Mouse (Mus musculus) ES-Bruce4 (cell line): ENCODE data around the gene 4930519P11Rik. TPM values are rescaled to one million over a fixed set of nuclear protein-coding genes. Genes with fewer than 3 reads are reported as not detected.

Experiments
- H3K27ac ChIP-seq: 2 replicates; pipeline ENCODE4 v1.5.1; 2012; ENCODE audit warnings: low read length, inconsistent platforms; ENCODE audit not compliant: insufficient read depth
- H3K27me3 ChIP-seq: 2 replicates; pipeline ENCODE4 v1.6.1; 2012; ENCODE audit warnings: mild to moderate bottlenecking, low read length, inconsistent platforms; ENCODE audit not compliant: control insufficient read depth, poor library complexity, insufficient read depth, severe bottlenecking
- H3K36me3 ChIP-seq: 2 replicates; pipeline ENCODE4 v1.6.1; 2012; ENCODE audit warnings: inconsistent platforms, mild to moderate bottlenecking, low read length, moderate library complexity; ENCODE audit not compliant: control insufficient read depth, poor library complexity, insufficient read depth, severe bottlenecking
- H3K4me1 ChIP-seq: one replicate; pipeline ENCODE4 v1.8.1; 2011; ENCODE audit warnings: low read length; ENCODE audit not compliant: control insufficient read depth, insufficient read depth
- H3K4me3 ChIP-seq: 2 replicates; pipeline ENCODE4 v1.5.1; 2011; ENCODE audit warnings: low read depth, mild to moderate bottlenecking, low read length
- H3K9ac ChIP-seq: 2 replicates; pipeline ENCODE4 v1.6.1; 2012; ENCODE audit warnings: low read depth, mild to moderate bottlenecking, inconsistent platforms; ENCODE audit not compliant: poor library complexity, severe bottlenecking
- H3K9me3 ChIP-seq: replicated peaks from 2 replicates; pipeline ENCODE4 v1.6.1; 2012; ENCODE audit warnings: mild to moderate bottlenecking, low read length, inconsistent platforms; ENCODE audit not compliant: control insufficient read depth, poor library complexity, insufficient read depth, severe bottlenecking
- CTCF ChIP-seq: IDR thresholded peaks from one replicate; pipeline ENCODE4 v1.8.1; 2011; ENCODE audit warnings: low read depth, low read length
- EP300 ChIP-seq: IDR thresholded peaks from 2 replicates; pipeline ENCODE4 v1.6.1; 2011; ENCODE audit warnings: low read depth, low read length; ENCODE audit not compliant: insufficient read depth
- POLR2A ChIP-seq: IDR thresholded peaks from one replicate; pipeline ENCODE4 v1.8.1; 2011; ENCODE audit warnings: low read length; ENCODE audit not compliant: insufficient read depth
- polyA plus RNA-seq: library from polyadenylated mRNA; stranded (reverse); fragments of >200 nt; gene quantifications from 2 replicates; pipeline ENCODE4 v1.2.4, GENCODE M21; 2011; ENCODE audit warnings: low read depth; ENCODE audit not compliant: missing spikeins, insufficient read depth, insufficient read length

The 4930519P11Rik gene
- polyA plus RNA-seq, 1 experiment = not detected

DNA sequence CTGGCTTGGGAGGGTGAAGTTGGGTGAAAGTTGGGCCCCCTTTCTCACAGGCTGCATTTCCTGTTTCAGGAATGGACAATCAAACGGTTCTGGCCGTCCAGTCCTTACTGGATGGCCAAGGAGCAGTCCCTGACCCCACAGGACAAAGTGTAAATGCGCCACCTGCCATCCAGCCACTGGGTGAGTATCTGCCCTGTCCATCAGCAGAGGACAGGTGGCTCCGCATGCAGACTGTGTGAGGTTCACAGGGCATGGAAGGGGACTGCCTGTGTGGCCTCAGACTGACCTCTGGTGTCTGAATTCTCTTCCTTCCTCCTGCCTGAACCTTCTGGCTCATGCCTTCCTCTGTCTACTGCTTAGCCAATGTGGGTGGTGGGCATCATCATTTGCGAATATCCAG lies 8.4 kb upstream of the 4930519P11Rik start:
- Histone ChIP-seq H3K27ac (no peak overlapping the region), H3K9ac (no peak overlapping the region), H3K36me3 (no peaks in the 10 kb centered on the region), H3K4me3 (no peak overlapping the region), H3K9me3 (0 out of 2 replicates have a peak, but pooled peaks cover 3% of the 10 kb centered on the region), H3K27me3 (no peaks in the 10 kb centered on the region), H3K4me1 (no peaks in the 10 kb centered on the region)
- TF ChIP-seq CTCF (no peak), EP300 (no peak), POLR2A (no peak)

DNA sequence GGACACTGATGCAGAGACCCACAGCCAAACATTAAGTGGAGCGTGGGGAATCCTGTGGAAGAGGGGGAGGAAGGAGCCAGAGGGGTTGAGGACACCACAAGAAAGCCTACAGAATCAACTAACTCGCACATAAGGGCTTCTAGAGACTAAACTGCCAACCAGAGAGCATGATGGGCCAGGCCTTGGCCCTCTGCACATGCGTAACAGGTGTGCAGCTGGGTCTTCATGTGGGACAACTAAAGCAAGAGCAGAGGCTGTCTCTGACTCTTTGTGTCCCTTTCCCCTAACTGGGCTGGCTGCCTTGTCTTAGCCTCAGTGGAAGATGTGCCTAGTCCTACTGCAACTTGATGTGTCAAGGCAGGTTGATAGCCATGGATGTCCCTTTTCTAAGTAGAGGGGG lies 3.8 kb upstream of the 4930519P11Rik start:
- TF ChIP-seq CTCF (no peak), POLR2A (no peak), EP300 (no peak)
- no peaks in the 10 kb centered on the region for H3K36me3 ChIP-seq
- no peaks in the 10 kb centered on the region for H3K9me3 ChIP-seq
- no peaks in the 10 kb centered on the region for H3K27me3 ChIP-seq
- no peak overlapping the region for H3K9ac ChIP-seq
- H3K4me1 ChIP-seq = no peaks in the 10 kb centered on the region
- H3K27ac ChIP-seq = no peak overlapping the region
- H3K4me3 ChIP-seq = no peak overlapping the region

DNA sequence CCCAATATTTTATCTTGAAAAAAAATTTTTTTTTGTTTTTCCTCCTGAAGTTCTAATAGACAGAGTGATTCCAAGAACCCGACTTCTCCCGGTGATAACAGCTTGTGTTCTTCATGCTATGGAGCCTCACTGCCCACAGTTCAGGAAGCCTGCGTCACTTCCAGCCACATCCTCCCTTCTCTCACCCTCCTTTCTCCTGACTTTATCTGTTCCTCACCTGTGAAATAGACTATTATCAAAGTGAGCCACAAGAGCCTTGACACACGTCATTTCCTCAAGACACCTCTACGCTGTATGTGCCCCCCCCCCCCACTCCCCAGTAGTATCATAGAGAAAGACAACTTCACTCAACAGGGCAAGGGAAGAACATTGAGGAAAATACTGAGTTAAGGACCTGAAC lies 2.4 kb upstream of the 4930519P11Rik start:
- H3K36me3 ChIP-seq = no peaks in the 10 kb centered on the region

DNA sequence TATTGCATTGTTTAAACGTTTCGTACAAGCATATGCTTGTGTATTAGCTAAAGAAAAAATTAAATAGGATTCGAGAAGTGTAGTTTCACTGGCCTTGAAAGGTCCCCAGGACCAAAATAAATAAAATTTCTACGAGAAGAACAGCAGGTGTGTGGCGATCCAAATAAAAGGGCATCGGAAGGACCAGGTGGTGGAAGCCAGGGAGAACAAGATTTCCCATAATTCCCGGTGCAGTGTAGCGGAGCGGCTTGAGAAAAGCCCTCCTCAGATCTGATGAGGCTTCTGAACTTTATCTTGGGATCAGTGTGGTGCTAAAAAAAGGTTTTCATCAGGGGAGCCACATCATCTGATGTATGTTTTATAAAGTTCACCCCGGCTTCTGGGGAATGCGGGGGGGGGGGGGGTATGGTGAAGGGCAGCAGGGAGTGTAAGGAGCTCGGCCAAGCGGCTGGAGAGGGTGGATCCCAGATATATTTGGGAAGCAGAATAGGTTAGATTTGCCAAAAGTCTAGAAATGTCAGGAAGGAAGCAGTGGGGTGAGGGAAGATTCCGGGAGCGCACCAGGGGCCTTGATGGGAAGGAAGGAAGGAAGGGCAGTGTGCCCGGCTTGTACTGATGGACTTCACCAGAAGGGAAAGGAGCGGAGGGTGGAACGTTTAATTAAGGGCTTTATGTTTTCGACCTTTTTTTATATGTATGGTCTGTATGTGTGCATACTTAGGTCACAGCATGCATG lies 1.8 kb upstream of the 4930519P11Rik start:
- peak overlapping the region; percentile 18; the same call in 1 of the 2 replicates for H3K4me3 ChIP-seq
- H3K27ac ChIP-seq = no peak overlapping the region

More for the DNA sequence above, 2.4 kb upstream of the 4930519P11Rik start:
- Histone ChIP-seq H3K4me3 (no peak overlapping the region), H3K27me3 (no peaks in the 10 kb centered on the region), H3K4me1 (no peaks in the 10 kb centered on the region), H3K9me3 (no peaks in the 10 kb centered on the region), H3K27ac (no peak overlapping the region), H3K9ac (no peak overlapping the region)
- TF ChIP-seq POLR2A (no peak), EP300 (no peak), CTCF (no peak)

GRCm38 (mm10) chr2:154609050-154609767 lies 4.0 kb downstream of the 4930519P11Rik start:
- H3K9me3 ChIP-seq = no peaks in the 10 kb centered on the region
- H3K4me1 ChIP-seq = no peaks in the 10 kb centered on the region
- no peaks in the 10 kb centered on the region for H3K36me3 ChIP-seq
- TF ChIP-seq EP300 (no peak), POLR2A (no peak), CTCF (no peak)
- no peak overlapping the region for H3K27ac ChIP-seq
- H3K27me3 ChIP-seq = no peaks in the 10 kb centered on the region
- no peak overlapping the region for H3K9ac ChIP-seq
- no peak overlapping the region for H3K4me3 ChIP-seq

More for the DNA sequence above, 1.8 kb upstream of the 4930519P11Rik start:
- no peak for TF ChIP-seq CTCF
- TF ChIP-seq POLR2A = no peak
- TF ChIP-seq EP300 = no peak
- no peaks in the 10 kb centered on the region for H3K4me1 ChIP-seq
- peak overlapping the region; percentile 90 for H3K9ac ChIP-seq
- H3K36me3 ChIP-seq = no peaks in the 10 kb centered on the region
- H3K27me3 ChIP-seq = no peaks in the 10 kb centered on the region
- H3K9me3 ChIP-seq = no peaks in the 10 kb centered on the region

- Histone ChIP-seq H3K9me3 (no peaks in the 10 kb centered on the region), H3K27me3 (no peaks in the 10 kb centered on the region), H3K36me3 (no peaks in the 10 kb centered on the region), H3K4me1 (no peaks in the 10 kb centered on the region), H3K9ac (no peak overlapping the region), H3K27ac (no peak overlapping the region), H3K4me3 (no peak overlapping the region)
- TF ChIP-seq EP300 (no peak), CTCF (no peak), POLR2A (no peak)
Measured at GRCm38 (mm10) chr2:154606965-154607364, 6.3 kb downstream of the 4930519P11Rik start.
